9 mouse cellular contexts compared by ENCODE assay signal in the genomic region with DNA sequence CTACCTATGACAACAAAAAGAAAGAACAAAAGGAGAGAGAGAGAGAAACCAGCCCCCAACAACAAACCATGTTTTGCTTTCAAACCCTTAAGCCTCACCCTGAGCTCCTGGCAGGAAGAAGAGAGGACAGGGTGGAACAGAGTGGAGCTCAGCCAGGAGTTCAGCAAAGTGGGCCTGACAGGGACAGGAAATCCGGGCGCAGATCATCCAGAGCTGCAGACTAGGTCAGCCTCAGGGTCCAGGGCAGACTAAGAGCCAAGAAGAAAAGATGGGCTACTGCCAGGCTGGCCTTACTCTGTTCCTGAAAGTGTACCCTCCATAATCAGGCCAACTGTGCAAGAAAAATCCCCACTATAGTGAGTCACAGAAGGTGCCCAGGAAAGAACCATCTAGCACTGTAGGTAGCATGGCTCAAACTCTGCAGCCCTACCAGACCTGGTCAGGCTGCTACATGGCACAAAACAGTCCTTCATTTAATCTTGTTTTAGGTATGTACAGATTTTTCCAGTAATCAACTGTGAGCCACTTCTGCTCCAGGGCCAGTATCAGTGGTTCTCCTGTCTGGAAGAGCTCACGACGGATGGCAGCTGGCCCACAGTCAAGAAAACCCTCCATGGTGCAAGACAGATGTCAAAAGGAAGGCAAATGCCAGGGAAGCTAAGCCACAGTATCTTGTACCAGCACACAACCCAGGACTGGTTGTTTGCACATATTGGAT. TPM values are rescaled to one million over a fixed set of nuclear protein-coding genes. Genes with fewer than 3 reads are reported as not detected.
DNase-seq lines count a peak whose midpoint lies in the region; ATAC-seq lines count a peak whose summit lies in the region.
"Had no signal": no experiment of that assay in that cellular context is flagged by ENCODE, and none has a peak within 500 bp of the region (broad histone marks: within the 10 kb centered on the region; RNA-seq: fewer than 3 reads in every experiment).

No protein-coding gene starts in this region.

- H3K27ac ChIP-seq in heart, embryonic 12.5 days (ENCODE audit: poor library complexity, severe bottlenecking) = peak overlapping the region; percentile 49
- H3K27ac ChIP-seq: limb, embryonic 12.5 days had no signal

- peak; percentile 52 for DNase-seq in gastrocnemius, adult 18-20 months (ENCODE audit: low spot score)
- no peak for DNase-seq in gastrocnemius, postnatal 4 days (ENCODE audit: low spot score in 2 of 2)
- peak; percentile 27 for DNase-seq in Muller cell, postnatal 12 days (ENCODE audit: inconsistent ontology term)
- DNase-seq in kidney, postnatal 25 days = peak; percentile 75 to 90
- no peak for DNase-seq in embryo, embryonic 10.5 days (ENCODE audit: low spot score)
- DNase-seq in ovary, postnatal 14 days (ENCODE audit: low spot score) = no peak
- DNase-seq in testis, postnatal 10 days (ENCODE audit: low spot score) = no peak

- no peak overlapping the region for H3K4me2 ChIP-seq in heart, embryonic 12.5 days
- H3K4me2 ChIP-seq: limb, embryonic 12.5 days had no signal

- 40% methylated on average over 4 of the region's 4 CpGs for WGBS in heart, embryonic 12.5 days

- no peak overlapping the region for H3K4me3 ChIP-seq in heart, embryonic 12.5 days
- H3K4me3 ChIP-seq: limb, embryonic 12.5 days had no signal

- H3K36me3 ChIP-seq in heart, embryonic 12.5 days = peaks cover 81% of the 10 kb centered on the region

- no peak overlapping the region for H3K9ac ChIP-seq in heart, embryonic 12.5 days
- H3K9ac ChIP-seq: limb, embryonic 12.5 days had no signal

- no peaks in the 10 kb centered on the region for H3K9me3 ChIP-seq in heart, embryonic 12.5 days (replicated peaks)
- H3K9me3 ChIP-seq: limb, embryonic 12.5 days had no signal

- peak; percentile 54; the same call in 1 of the 2 replicates for ATAC-seq in heart, embryonic 12.5 days (ENCODE audit: insufficient number of reproducible peaks, low FRiP score)

- no peaks in the 10 kb centered on the region for H3K27me3 ChIP-seq in heart, embryonic 12.5 days (replicated peaks)
- H3K27me3 ChIP-seq: limb, embryonic 12.5 days had no signal

- peaks cover 65% of the 10 kb centered on the region for H3K4me1 ChIP-seq in heart, embryonic 12.5 days (replicated peaks)

RNA-seq across cellular contexts. Expression of gene Trib2, which starts 16.4 kb away (rescaled TPM):
- total RNA-seq in gastrocnemius, adult 18-20 months (2021) = 10 to 100 TPM in 1 of 2 experiments, 1 to 10 TPM in 1; 7.1 to 19.5 TPM
- 10 to 100 TPM; 38.8 to 43.4 TPM for total RNA-seq in gastrocnemius, postnatal 4 days (2021)
- 66.6 and 67.4 TPM in 2 replicates for polyA plus RNA-seq in heart, embryonic 12.5 days (2016; fragmentation: Nextera tagmentation; extraction: Ambion mirVana)

Comparison
In these comparisons a context has a peak if more than half of its experiments do, and no peak if none do; other contexts are left out.
1. DNase-seq: peak in gastrocnemius, adult 18-20 months (single experiment), Muller cell, postnatal 12 days (single experiment) and kidney, postnatal 25 days (2 of 2); none in gastrocnemius, postnatal 4 days (0 of 2), embryo, embryonic 10.5 days (single experiment), ovary, postnatal 14 days (single experiment) and testis, postnatal 10 days (single experiment).